Mouse (Mus musculus): ENCODE results near the gene Crb1. TPM values are rescaled to one million over a fixed set of nuclear protein-coding genes. Genes with fewer than 3 reads are reported as not detected.
"Not testable (repeated sequence)": the region's sequence is repeated elsewhere in the genome, so short reads cannot be mapped to it uniquely, and the experiment has no call there.

Gene Crb1
- polyA plus RNA-seq, 1 experiment from 2014 or later: 0.08 TPM

- WGBS: 34% methylated on average over 2 of the region's 2 CpGs
- ATAC-seq (ENCODE audit: low FRiP score, low read depth): no peak
- Histone ChIP-seq H3K9ac (no peak overlapping the region), H3K27me3 (no peaks in the 10 kb centered on the region), H3K9me3 (no peaks in the 10 kb centered on the region), H3K27ac (no peak overlapping the region), H3K36me3 (no peaks in the 10 kb centered on the region), H3K4me1 (no peaks in the 10 kb centered on the region), H3K4me2 (replicated peaks) (no peak overlapping the region), H3K4me3 (no peak overlapping the region)
Measured at GRCm38 (mm10) chr1:139325378-139325777, 51.5 kb downstream of the Crb1 start.

GRCm38 (mm10) chr1:139319798-139320197 lies 57.1 kb downstream of the Crb1 start:
- H3K27me3 ChIP-seq: no peaks in the 10 kb centered on the region
- H3K4me3 ChIP-seq: no peak overlapping the region
- no peaks in the 10 kb centered on the region for H3K36me3 ChIP-seq
- no peak overlapping the region for H3K4me2 ChIP-seq (replicated peaks)
- 11% methylated on average over 6 of the region's 6 CpGs for WGBS
- H3K27ac ChIP-seq: no peak overlapping the region
- H3K9me3 ChIP-seq: no peaks in the 10 kb centered on the region
- H3K9ac ChIP-seq: no peak overlapping the region
- no peaks in the 10 kb centered on the region for H3K4me1 ChIP-seq
- no peak for ATAC-seq (ENCODE audit: low FRiP score, low read depth)

DNA sequence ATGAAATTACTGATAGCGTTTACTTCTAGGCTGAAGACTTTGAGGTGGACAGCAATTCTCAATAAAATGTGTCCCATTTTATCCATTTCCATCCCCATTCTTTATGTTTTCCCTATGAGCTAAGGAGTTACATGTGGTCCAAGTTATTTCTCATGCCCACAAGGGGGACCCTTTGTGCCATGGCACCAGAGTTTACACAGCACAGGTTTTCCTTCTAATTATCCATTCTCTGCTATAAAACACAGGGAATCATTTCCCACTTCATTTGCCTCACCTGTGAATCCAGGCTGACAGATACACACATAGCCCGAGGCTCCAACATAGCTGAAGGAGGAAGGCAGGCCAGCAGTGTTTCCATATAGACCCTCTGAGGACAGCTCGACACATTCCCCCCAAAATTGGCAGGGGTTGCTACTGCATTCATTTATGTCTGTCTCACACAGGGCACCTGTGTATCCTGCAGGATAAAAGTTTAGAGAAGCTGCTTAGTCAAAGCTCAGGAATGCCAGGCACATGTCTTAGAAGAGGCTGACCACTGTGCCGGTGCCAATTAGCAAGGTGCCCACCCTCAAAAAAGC lies 62.5 kb downstream of the Crb1 start:
- 72% methylated on average over 4 of the region's 4 CpGs for WGBS
- Histone ChIP-seq H3K9ac (no peak overlapping the region), H3K4me2 (replicated peaks) (no peak overlapping the region), H3K36me3 (no peaks in the 10 kb centered on the region), H3K4me3 (no peak overlapping the region), H3K4me1 (no peaks in the 10 kb centered on the region), H3K9me3 (no peaks in the 10 kb centered on the region), H3K27ac (no peak overlapping the region), H3K27me3 (no peaks in the 10 kb centered on the region)
- no peak for ATAC-seq (ENCODE audit: low FRiP score, low read depth)

- Histone ChIP-seq H3K27me3 (no peaks in the 10 kb centered on the region), H3K9ac (no peak overlapping the region), H3K4me2 (replicated peaks) (no peak overlapping the region), H3K9me3 (no peaks in the 10 kb centered on the region), H3K27ac (no peak overlapping the region), H3K36me3 (no peaks in the 10 kb centered on the region), H3K4me1 (no peaks in the 10 kb centered on the region), H3K4me3 (no peak overlapping the region)
- ATAC-seq (ENCODE audit: low FRiP score, low read depth): no peak
- 72% methylated on average over 4 of the region's 4 CpGs for WGBS
Measured at GRCm38 (mm10) chr1:139308915-139309314, 68.0 kb downstream of the Crb1 start.

GRCm38 (mm10) chr1:139302519-139302918 lies 74.4 kb downstream of the Crb1 start:
- not testable (repeated sequence) for H3K9me3 ChIP-seq; H3K36me3 ChIP-seq; H3K9ac ChIP-seq; H3K4me1 ChIP-seq; H3K27ac ChIP-seq; H3K4me2 ChIP-seq (replicated peaks); ATAC-seq (ENCODE audit: low FRiP score, low read depth); H3K4me3 ChIP-seq; H3K27me3 ChIP-seq

DNA sequence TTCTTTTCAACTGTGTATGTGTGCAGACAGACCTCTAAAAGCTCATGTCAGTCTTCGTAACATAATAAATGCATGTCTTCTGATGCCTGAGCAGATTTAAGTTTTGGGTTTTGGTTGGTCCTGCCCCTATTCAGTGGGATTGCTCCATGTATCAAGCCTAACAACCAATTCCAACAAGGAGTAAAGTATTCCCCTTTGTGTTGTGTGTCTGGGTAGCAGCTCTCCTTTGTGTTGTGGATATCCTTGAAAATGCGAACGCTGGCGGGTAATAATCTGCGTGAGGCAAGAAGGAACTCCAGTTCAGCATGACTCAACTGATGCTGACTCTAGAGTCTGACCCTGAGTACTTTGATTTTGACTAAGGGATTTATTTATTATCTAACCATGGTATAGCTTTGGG lies 75.1 kb downstream of the Crb1 start:
- H3K4me2 ChIP-seq (replicated peaks): no peak overlapping the region
- no peak overlapping the region for H3K9ac ChIP-seq
- no peaks in the 10 kb centered on the region for H3K9me3 ChIP-seq
- no peak for ATAC-seq (ENCODE audit: low FRiP score, low read depth)
- no peak overlapping the region for H3K27ac ChIP-seq
- WGBS: 91% methylated on average over 5 of the region's 5 CpGs
- no peaks in the 10 kb centered on the region for H3K36me3 ChIP-seq
- no peak overlapping the region for H3K4me3 ChIP-seq
- no peaks in the 10 kb centered on the region for H3K4me1 ChIP-seq
- no peaks in the 10 kb centered on the region for H3K27me3 ChIP-seq

DNA sequence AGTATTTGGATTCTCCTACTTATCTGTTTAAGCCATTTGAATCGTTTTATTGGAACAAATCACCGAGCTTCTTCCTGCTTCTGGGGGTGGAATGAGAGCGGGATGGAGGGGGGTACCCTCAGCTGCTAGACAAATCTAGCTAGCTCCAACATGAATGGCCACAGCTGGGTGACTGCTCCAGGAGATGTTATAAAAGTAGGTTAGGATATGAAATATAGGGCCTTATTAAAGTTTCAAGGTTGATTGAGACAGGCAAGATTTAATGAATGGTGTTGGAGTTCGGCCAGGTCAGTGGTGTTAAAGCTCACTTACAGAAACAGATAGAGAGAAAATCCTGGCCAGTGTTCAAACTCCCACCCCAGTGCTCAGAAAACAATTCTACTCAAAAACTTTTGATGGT lies 84.9 kb downstream of the Crb1 start:
- H3K4me3 ChIP-seq: no peak overlapping the region
- H3K9me3 ChIP-seq: no peaks in the 10 kb centered on the region
- H3K36me3 ChIP-seq: no peaks in the 10 kb centered on the region
- no peaks in the 10 kb centered on the region for H3K27me3 ChIP-seq
- no peak overlapping the region for H3K9ac ChIP-seq
- peaks cover 3% of the 10 kb centered on the region; the same call in 1 of the 2 replicates for H3K4me1 ChIP-seq
- no peak overlapping the region for H3K27ac ChIP-seq
- no peak overlapping the region for H3K4me2 ChIP-seq (replicated peaks)
- 70% methylated on average over 4 of the region's 4 CpGs for WGBS
- ATAC-seq (ENCODE audit: low FRiP score, low read depth): no peak

DNA sequence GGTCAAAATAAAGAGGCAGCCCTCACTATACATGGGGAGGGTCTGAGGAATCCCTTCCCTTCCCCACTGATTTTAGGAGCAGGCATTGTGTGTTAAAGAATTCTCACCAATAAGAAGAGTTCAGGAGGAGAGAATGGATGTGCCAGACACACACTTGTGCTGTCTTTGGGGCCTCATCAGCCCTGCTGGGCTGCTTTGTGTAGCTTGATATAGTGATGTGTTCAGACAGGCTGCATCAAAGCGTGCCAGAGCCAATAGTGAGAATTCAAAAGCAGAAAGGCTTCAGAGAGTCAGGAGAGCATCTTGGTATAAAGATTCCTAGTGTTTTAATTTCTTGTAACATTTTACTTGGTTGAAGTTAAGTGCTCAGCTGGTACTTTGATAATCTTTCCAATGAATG lies 85.3 kb downstream of the Crb1 start:
- Histone ChIP-seq H3K4me2 (replicated peaks) (no peak overlapping the region), H3K27ac (no peak overlapping the region), H3K9me3 (no peaks in the 10 kb centered on the region), H3K9ac (no peak overlapping the region), H3K4me3 (no peak overlapping the region), H3K36me3 (no peaks in the 10 kb centered on the region), H3K4me1 (peaks cover 3% of the 10 kb centered on the region; the same call in 1 of the 2 replicates), H3K27me3 (no peaks in the 10 kb centered on the region)
- WGBS: 74% methylated on average over 1 of the region's 1 CpGs
- ATAC-seq (ENCODE audit: low FRiP score, low read depth): no peak

GRCm38 (mm10) chr1:139276619-139277320 lies 100.1 kb downstream of the Crb1 start:
- H3K9me3 ChIP-seq: no peaks in the 10 kb centered on the region
- H3K27ac ChIP-seq: no peak overlapping the region
- H3K4me2 ChIP-seq (replicated peaks): no peak overlapping the region
- no peaks in the 10 kb centered on the region for H3K4me1 ChIP-seq
- no peak for ATAC-seq (ENCODE audit: low FRiP score, low read depth)
- 73% methylated on average over 4 of the region's 4 CpGs for WGBS
- no peak overlapping the region for H3K9ac ChIP-seq
- H3K4me3 ChIP-seq: no peak overlapping the region
- no peaks in the 10 kb centered on the region for H3K36me3 ChIP-seq
- no peaks in the 10 kb centered on the region for H3K27me3 ChIP-seq

- Histone ChIP-seq H3K36me3 (no peaks in the 10 kb centered on the region), H3K27me3 (no peaks in the 10 kb centered on the region), H3K4me2 (replicated peaks) (no peak overlapping the region), H3K27ac (no peak overlapping the region), H3K9me3 (no peaks in the 10 kb centered on the region), H3K9ac (no peak overlapping the region), H3K4me1 (no peaks in the 10 kb centered on the region), H3K4me3 (no peak overlapping the region)
- ATAC-seq (ENCODE audit: low FRiP score, low read depth): 0 out of 2 replicates have a peak, but pooled peaks have one; percentile 15
- 14% methylated on average over 6 of the region's 6 CpGs for WGBS
Measured at GRCm38 (mm10) chr1:139267844-139268243, 109.1 kb downstream of the Crb1 start.

- no peak overlapping the region for H3K4me3 ChIP-seq
- no peak overlapping the region for H3K27ac ChIP-seq
- ATAC-seq (ENCODE audit: low FRiP score, low read depth): no peak
- no peaks in the 10 kb centered on the region for H3K4me1 ChIP-seq
- no peak overlapping the region for H3K4me2 ChIP-seq (replicated peaks)
- no peak overlapping the region for H3K9ac ChIP-seq
- no peaks in the 10 kb centered on the region for H3K9me3 ChIP-seq
- H3K27me3 ChIP-seq: no peaks in the 10 kb centered on the region
- WGBS: 98% methylated on average over 1 of the region's 1 CpGs
- no peaks in the 10 kb centered on the region for H3K36me3 ChIP-seq
Measured at GRCm38 (mm10) chr1:139264245-139264644, 112.7 kb downstream of the Crb1 start.

GRCm38 (mm10) chr1:139263158-139263557 lies 113.7 kb downstream of the Crb1 start:
- WGBS: 61% methylated on average over 1 of the region's 1 CpGs
- no peak for ATAC-seq (ENCODE audit: low FRiP score, low read depth)
- Histone ChIP-seq H3K9me3 (no peaks in the 10 kb centered on the region), H3K4me3 (no peak overlapping the region), H3K4me2 (replicated peaks) (no peak overlapping the region), H3K36me3 (no peaks in the 10 kb centered on the region), H3K27ac (no peak overlapping the region), H3K27me3 (no peaks in the 10 kb centered on the region), H3K9ac (no peak overlapping the region), H3K4me1 (no peaks in the 10 kb centered on the region)

DNA sequence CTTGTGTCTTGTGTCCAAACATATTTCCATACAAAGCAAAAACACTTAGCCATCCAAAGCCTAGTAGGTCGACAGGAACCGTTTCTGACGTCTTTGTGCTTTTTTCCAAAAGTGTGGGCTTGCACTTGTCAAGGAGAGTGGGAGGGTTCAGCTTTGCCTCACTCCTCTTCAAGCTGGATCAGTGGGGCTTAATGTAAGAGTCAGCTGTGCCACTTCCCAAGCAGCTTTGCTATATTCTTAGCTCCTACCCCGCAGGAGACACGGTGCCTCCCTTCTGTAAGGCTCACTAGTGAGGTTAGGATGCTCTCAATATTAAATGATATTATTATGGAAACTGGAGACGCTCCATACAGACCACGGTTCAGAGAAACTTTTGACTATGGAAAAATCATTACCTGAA lies 121.3 kb downstream of the Crb1 start:
- Histone ChIP-seq H3K4me2 (replicated peaks) (no peak overlapping the region), H3K9me3 (no peaks in the 10 kb centered on the region), H3K27ac (no peak overlapping the region), H3K4me1 (no peaks in the 10 kb centered on the region), H3K9ac (no peak overlapping the region), H3K27me3 (no peaks in the 10 kb centered on the region), H3K4me3 (no peak overlapping the region), H3K36me3 (no peaks in the 10 kb centered on the region)
- WGBS: 59% methylated on average over 7 of the region's 7 CpGs
- ATAC-seq (ENCODE audit: low FRiP score, low read depth): no peak; the same call in 1 of the 2 replicates

Data from limb, embryonic 13.5 days (tissue).